Comparison of ENCODE assay signal across 13 mouse cellular contexts in genomic region chr15:10706414-10706813, GRCm38 (mm10). TPM values are rescaled to one million over a fixed set of nuclear protein-coding genes. Genes with fewer than 3 reads are reported as not detected.
"Had no signal": no experiment of that assay in that cellular context is flagged by ENCODE, and none has a peak within 500 bp of the region (broad histone marks: within the 10 kb centered on the region; RNA-seq: fewer than 3 reads in every experiment).

No protein-coding gene starts in this region.

- H3K27me3 ChIP-seq: limb, embryonic 13.5 days; liver, embryonic 15.5 days; megakaryocyte, embryonic 14.5 days; midbrain, embryonic 12.5 days had no signal

- DNase-seq: kidney, adult 18-20 months; kidney, postnatal 10 days; kidney, postnatal 4 days; lung, embryonic 14.5 days; lung, postnatal 36 days; thymus, postnatal 4 days had no signal

- H3K4me3 ChIP-seq: layer of hippocampus, adult 2 months; limb, embryonic 13.5 days; liver, embryonic 15.5 days; megakaryocyte, embryonic 14.5 days; midbrain, embryonic 12.5 days had no signal

- H3K4me2 ChIP-seq: limb, embryonic 13.5 days; liver, embryonic 11.5 days; liver, embryonic 15.5 days; lung, embryonic 14.5 days; midbrain, embryonic 12.5 days had no signal

- H3K9ac ChIP-seq: limb, embryonic 13.5 days; liver, embryonic 15.5 days; lung, embryonic 14.5 days; midbrain, embryonic 12.5 days had no signal

- H3K36me3 ChIP-seq: liver, embryonic 15.5 days had no signal

- H3K27ac ChIP-seq: layer of hippocampus, adult 2 months; limb, embryonic 13.5 days; liver, embryonic 15.5 days; midbrain, embryonic 12.5 days had no signal

- H3K9me3 ChIP-seq: limb, embryonic 13.5 days; liver, embryonic 15.5 days; megakaryocyte, embryonic 14.5 days; midbrain, embryonic 12.5 days had no signal

- H3K4me1 ChIP-seq: liver, embryonic 15.5 days had no signal

RNA-seq across cellular contexts. Expression of gene Rai14, which starts 8.0 kb away (rescaled TPM):
- total RNA-seq: neutrophil, adult 5-6 weeks had no signal
